Mouse (Mus musculus): Measurements from ENCODE around the gene Pet117.
"Not testable (repeated sequence)": the region's sequence is repeated elsewhere in the genome, so short reads cannot be mapped to it uniquely, and the experiment has no call there.

Pet117 gene

DNA sequence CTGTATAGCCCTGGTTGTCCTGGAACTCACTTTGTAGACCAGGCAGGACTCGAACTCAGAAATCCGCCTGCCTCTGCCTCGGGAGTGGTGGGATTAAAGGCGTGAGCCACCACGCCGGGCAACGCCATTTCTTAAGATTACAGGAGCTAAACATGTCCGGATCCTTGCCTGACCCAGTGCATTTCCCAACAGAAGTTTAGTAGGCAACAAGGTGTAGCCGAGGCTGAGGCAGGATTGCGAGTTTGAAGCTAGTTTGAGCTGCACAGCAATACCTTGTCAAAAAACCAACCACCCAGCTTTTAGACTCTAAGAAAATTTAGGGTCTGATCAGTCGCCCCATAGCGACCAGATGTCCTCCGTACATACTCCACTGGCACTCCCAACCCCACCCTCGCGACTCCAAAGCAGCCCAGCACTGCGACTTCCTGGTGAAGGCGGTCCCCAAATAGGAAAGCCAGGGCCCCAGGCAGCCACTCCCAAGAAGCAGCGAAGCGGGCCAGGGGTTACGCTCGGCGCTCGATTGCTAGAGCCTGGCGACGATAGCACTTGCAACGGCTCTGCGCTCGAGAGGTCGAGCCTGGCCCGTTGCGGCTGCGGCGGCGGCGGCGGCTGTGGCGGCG, at the start of gene Pet117, which contains the start of gene Kat14:
Gene Pet117 (plus strand): TSS at position 597 of the 620 bp plus-strand sequence.
Gene Kat14 (plus strand): TSS at position 584 of the 620 bp plus-strand sequence.
- DNase-seq: peak; percentile 97

DNA sequence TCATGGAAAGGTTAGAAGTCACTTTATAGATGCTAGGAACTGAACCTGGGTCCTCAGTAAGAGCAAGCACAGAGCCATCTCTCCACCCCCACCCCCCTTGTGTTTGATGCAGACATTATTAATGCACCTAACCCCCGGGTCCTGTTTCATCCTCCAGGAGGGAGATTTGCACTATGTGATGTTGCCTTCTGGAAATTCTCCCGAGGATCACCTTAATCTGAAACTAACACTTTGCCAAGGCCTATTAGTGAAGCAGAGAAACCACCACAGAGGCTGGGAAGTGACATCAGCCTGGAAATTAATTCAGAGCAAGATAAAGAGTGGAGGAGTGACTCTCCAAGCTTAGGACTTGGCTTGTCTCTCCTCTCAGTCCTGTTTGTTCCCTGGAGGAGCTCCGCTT, 44.6 kb upstream of the Pet117 start:
- no peak for DNase-seq

DNA sequence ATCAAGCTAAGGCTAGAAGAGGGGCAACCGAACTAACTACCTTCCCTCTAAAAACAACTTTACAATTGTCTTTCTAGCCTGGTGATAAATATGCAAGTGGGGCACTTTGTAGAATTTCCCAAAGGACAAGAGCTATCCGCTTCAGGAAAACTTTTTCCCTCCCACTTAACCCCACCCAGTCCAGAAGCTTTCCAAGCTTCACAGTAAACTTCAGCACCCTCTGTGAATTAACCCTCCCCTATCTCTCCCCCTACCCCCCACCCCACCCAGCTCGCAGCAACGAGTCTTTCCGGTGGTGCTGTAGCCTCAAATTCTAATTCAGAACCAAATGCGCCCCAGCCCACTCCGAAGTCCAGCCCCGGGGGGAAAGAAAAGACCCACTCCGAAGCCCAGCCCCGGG, 39.3 kb upstream of the Pet117 start:
- DNase-seq: no peak

DNA sequence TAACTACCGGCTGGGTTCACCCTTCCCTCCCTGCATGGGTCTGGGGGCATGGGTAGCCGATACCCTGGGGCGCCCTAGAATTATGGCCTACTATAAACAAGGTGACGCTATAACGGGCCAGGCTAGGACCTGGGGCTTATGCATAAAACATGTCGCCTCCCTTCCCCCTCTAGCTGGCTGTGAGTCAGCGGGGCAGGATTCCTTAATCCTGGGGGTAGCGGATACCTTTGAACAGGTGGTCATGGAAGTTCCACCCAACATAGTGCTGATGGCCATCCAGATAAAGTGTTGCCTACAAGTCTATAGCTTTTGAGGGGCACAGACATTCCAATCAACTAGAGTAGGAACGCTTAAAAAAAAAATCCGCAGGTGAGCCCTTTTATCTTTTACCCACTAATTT, 38.9 kb upstream of the Pet117 start:
- DNase-seq: no peak

DNA sequence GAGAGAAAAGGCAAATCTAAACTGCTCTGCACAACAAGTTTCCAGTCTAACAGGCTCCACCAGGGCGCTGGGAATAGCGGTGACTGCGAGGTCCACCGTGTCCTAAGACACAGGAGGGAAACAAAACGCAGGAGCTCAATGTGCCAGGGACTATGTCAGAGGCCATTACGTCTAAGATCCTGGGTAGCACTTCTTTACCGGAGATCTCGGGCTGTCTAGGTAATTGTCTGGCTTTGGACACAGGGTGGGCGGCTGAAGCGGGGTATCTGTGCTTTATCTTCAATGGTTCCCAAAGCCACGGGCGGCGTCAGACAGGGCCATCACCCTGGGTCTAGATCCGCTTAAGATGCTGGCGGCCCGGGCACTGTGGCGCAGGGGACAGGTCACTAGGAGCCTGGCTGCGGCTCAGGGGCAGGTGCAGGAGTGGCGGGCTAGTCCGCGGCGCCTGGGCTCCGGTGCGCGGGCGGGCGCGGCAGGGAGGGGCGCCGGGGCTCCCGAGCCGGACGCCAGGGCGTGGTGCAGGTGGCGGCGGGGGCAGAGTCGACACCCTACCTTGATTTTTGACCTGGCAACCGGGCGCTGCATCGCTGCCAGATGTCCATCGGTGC, 38.3 kb upstream of the Pet117 start:
- no peak for DNase-seq

DNA sequence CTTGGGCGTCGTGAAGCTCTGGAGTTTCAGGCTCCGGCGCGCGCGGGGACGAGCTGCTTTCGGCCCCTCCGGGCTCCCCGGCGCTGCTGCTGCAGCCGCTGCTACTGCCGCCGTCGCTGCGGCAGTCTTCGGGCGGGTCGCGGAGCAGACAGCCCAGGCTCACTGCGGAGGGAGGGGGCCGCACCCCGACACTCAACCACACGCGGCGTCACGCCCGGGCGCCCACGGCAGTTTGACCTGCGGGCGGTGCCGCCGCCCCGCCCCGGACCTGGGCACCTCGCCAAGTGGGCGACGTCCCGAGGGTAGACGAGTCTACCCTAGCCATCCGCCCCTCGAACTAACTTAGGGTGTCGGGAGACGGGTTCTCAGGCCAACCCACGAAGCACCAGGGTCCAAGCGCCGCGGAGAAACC, 37.8 kb upstream of the Pet117 start:
- DNase-seq: peak; percentile 45

DNA sequence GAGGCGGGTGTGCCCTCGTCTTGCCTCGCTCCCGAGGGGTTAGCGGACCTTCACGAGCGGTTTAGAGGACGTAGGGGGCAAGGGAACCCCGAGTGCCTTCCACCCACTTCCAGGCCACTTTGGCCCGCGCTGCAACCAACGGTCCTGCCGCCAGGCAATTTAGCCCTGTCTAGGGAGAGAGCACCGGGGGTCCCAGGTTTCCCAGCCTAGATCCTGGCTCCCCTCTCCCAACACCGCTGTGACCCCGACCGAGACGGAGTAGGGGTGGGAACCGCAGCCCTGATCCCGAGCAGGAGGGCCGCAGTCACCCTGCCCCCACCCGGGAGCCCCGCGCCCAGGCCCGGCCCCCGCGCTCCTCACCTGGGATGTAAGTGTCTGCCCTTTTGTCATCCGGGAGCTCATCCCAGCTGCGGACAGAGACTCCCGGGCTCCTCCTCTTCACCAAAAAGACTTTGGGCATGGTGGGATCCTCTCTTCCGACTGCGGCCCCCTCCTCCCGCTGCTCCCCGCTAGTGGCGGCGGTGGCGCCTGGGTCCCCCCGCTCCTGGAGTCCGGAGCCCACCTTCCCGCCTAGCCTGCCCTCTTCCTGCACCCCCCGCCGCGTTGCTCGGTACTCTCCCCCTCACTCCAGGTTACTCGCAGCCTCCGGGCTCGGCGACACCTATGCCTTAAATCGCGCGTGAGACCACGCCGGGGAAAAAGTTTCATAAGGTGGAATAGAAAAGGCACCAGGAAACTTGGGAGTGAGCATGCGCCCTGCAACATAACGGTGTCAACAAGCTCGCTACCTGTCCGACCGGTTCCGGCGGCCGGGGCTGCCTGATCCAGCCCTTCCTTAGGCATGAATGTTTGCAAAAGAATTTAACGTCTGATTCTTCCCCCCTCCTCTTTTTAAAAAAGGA, 37.1 kb upstream of the Pet117 start, which contains the start of gene Ovol2:
Gene Ovol2 (minus strand): TSS at position 746 of the 902 bp plus-strand sequence.
- DNase-seq: peak; percentile 21

DNA sequence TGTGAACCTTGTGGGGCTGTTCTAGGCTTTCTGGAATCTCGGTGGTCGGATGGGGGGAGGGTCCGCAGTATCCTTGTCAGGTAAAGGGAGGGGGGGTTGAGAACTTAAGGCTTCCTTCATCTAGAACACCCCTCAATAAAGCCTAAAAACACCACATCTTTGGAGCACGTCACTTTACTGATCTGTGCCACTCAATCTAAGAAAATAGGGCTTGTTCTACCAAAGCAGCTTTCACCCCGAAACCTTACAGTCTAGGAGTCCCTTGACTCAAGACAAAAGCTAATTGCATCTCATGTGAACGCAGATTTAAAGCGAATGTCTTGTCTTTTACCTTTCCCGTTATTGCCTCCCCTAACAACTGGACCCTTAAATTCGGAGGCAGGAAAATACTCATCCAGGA, 36.3 kb upstream of the Pet117 start:
- no peak for DNase-seq

DNA sequence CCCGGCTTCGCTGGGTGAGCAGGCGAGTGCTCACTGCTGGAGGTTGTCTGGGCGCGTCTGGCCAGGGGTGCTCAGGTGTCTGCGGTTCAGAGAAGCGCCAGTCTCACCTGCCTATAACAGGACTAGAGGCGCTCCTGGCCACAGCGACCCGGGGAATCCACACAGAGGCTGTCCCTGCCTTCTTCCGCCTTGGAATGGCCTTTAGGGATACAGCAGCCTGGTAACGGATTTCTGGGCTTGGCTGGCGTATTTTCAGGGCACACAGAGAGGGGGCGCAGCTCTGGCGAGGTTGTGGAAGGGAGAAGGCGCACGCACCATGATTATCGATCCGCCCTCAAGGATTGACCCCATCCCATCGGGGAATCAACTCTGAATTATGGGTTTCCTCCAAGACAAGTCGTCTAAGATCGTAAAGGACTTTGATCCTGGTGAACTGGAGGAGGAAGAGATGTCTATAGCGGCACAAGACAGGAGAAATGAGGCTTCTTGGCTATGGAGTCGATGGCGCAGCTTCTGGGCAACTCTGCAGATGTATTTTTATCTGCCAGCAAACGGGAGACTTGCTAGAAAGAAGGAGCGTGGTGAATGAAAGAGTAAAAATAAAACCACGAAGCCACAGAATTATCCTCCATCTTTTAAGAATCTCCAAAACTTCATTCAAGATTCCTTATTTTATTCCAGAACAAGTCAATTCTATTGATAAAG, 35.5 kb upstream of the Pet117 start:
- DNase-seq: no peak

DNA sequence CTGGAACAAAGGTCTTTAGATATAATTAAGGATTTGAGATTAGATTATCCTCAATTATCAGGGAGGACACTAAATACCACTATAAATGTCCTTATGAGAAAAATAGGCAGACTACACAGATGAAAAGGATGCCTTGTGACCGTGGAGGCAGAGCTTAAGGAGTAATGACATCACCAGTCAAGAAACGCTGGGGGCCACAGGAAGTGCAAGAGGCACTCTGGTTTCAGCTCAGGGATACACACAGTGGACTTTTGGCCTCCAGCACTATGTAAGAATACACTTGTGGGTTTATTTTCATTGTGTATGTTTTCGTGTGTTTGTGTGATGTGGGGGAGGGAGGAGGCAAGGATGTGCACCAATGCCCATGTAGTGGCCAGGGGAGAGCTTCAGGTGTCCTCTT, 31.6 kb upstream of the Pet117 start:
- no peak for DNase-seq

DNA sequence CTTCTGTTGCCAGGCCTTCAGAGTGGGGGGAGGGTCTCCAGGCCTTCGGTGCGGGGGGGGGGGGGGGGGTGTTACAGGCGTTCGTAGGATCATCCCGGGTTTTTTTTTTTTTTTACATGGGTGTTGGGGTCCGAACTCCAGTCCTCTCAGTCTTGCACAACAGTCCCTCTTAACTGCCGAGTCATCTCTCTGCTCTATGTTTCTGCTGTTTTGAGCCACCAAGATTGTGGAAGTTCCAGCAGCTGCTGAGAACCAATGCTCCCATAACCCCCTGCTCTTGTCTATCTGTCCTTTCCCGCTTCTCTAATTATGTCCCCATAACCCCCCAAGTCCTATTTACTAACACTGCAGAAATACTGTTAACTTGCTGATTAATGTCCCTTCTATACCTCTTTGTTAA, 31.1 kb upstream of the Pet117 start:
- no peak for DNase-seq

DNA sequence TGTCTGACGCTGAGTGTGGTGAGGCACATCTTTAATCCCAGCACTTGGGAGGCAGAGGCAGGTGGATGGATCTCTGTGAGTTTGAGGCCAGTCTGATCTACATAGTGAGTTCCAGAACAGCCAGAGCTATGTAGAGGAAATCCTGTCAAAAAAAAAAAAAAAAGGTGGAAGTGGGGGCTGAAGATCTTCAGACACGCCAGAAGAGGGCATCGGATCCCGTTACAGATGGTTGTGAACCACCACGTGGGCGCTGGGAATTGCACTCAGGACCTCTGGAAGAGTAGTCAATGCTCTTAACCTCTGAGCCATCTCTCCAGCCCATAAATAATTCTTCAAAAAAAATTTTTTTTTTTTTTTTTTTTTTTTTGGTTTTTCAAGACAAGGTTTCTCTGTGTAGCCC, 30.6 kb upstream of the Pet117 start:
- DNase-seq: not testable (repeated sequence)

DNA sequence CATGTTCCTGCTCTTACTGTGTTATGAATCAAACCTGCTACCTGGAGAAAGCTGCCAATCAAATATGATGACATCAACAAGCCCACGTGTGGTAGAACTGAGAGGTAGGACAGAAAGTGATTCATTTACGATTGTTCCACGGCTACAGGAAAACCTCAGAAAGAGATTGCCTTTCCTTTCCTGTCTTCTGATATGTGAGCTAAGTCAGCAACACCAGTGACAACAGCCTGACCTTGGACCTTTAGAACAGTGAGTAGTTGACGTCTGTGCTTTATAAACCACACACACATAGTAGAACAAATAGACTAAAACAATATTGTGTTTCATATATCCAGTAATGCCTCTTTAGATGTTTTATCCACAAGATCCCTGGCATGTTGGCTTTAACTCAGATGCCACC, 25.6 kb upstream of the Pet117 start:
- no peak for DNase-seq

DNA sequence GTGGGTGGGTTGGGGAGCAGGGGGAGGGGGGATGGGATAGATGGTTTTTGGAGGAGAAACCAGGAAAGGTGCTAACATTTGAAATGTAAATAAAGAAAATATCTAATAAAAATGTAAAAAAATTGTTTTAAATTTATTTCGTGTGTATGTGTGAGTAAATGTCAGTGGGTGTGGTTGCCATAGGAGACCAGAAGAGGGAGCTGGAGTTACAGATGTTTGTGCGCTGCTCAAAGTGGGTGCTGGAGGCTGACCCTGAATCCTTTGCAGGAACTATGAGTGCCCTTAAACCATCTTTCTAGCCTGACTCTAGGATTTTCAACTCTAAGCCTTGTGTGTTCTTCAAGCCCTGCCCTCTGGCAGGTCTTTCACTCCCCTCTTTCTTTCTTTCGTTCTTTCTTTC, 20.3 kb upstream of the Pet117 start:
- DNase-seq: peak; percentile 39

DNA sequence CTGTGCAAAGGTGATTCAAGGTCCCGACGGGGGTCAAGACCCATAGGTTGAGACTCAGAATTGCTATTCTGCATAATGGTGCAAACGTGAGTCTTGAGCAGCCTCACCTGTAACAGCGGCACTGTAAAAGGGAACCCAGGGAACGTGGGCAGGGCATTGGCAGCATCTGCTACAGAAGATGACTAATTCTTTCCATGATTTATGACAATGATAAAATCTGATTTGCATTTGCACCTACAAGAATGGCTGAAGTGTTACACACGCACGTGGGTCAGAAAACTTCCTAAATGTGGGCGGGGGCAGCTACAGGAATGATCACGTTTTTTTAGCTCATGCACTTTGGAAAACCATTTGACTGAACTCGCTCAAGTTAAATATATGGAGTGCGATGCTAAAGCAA, 16.0 kb upstream of the Pet117 start:
- no peak for DNase-seq

DNA sequence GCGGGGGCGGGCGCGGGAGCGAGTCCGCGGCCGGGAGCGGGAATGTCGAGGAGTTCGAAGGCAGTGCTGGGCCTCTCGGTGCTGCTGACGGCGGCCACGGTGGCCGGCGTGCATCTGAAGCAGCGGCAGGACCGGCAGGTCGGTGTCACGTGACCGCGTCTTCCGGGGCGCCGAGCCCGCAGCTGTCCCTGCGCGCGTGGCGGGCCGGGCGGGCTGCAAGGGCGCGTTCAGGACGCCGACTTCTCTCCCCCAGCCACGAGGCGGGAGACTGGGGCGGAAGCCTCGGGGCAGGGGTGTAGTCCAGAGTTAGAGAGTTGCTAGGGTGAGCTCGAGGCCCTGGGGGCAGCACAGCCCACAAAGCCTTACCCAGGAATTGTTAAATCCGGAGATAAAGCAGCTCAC, 225 bp downstream of the Pet117 start:
- DNase-seq: no peak

DNA sequence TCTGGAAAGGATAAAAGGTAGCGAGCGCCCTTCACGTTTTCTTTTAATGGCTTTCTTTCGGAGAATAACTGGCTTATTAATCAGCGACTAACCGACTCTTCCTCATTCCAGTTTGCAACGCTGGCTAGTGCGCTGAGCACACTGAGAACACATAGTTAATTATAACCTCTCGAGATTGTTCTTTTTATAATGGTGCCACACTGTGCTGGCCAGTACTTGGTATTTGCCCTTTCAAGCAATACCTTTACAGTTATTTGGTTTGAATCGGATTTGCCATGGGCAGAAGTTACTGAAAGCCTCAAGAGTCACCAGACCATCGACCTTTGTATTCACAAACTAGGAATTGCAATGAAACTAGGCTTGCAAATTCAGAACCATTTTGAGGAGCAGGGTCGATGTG, 715 bp downstream of the Pet117 start:
- DNase-seq: no peak

DNA sequence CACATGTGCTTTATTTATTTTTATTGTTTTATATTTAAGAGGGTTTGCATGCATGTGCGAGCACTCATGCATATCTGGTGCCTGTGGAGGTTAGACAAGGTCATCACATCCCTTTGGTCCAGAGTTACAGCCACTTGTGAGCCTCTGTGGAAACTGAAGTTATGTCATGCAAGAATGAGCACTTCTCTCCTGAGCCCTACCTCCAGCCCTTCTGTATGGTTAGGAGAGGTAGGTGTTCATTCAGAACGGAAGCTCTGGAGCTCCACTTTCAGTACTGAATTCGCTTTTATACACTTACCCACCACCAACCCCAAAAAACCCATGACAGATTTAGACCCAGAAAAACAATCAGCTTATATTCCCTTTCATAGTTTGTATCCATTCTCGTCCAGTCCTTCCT, 2.8 kb downstream of the Pet117 start:
- no peak for DNase-seq

DNA sequence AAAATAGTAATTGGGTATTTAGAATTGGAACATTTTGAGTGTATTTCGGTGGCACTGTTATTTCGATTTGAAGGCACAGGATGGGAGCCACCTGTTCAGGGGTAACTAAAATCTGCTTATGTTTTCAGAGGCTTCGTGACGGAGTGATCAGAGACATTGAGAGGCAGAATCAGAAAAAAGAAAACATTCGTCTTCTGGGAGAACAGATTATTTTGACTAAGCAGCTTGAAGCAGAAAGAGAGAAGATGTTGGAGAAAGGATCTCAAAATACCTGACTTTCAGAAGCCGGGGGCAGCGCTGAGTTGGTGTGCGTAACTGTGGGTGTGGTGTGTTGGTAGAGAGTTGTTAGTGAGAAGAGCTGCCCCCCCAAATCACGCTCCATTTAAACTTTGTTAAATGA, 4.3 kb downstream of the Pet117 start:
- no peak for DNase-seq

DNA sequence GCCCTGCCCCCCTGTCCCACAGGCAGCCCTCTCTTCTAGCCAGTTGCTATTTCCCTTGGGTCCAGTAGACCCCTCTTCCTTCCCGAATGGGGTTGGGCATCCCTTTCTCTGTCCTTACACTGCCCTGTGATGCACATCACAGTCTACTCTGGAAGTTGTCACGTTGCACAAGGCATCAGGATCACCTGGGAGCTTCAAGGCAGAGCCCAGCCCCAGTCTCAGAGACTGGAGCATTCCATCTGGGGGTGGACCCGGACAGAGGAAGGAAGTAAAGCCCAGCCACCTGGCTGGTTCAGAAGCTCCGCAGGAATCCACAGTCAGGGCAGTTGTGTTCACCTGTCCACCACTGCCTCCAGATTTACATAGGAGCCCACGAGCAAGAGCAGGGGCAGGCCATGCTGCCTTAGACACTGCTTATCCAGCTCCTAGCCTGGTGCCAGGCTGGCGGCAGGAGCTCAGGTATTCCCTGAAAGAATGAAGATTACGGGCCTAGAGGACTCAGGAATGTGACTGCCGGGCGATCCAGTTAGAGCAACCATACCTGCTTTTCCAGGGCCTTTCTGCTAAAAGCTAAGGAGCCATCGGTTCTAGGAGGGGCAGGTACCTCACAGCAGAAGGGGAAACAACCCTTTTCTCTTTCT, 6.4 kb downstream of the Pet117 start:
- DNase-seq: no peak

DNA sequence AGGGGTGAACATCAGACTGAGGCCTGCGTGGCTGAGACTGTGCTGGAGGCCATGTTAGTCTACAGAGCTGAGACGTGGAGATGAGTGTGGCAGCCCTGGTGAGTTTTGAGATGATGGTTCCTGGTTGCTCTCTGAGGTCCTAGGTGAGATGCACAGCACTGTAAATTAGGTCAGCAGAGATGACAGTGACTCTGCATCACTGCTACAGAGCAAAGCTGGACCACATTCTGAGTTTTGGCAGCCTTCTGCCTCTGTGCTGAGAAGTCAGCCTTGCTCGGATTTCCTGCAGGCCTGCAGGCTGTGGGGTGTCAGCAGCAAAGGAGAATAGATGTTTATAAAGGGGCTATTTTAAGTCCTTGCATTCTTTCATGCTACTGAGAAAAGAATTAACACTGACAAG, 12.5 kb downstream of the Pet117 start:
- DNase-seq: no peak

DNA sequence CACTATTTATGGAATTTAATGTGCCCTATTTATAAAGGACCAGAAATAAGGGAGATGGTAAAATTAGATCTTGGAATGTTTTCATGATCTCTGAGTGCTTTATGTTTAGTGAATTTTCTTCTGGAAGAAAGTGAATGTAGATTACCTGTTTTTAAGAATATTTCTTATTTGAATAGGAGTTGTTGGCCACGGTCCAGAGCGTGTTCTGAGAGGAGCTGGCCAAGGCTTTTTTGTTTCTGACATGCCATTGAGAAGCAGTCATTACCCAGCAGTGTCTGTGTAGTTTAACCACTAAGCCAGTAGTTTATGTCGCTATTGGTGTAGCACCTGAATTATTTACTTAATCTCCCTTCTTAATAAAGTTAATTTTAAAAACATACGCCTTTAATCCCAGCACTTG, 12.9 kb downstream of the Pet117 start:
- no peak for DNase-seq

DNA sequence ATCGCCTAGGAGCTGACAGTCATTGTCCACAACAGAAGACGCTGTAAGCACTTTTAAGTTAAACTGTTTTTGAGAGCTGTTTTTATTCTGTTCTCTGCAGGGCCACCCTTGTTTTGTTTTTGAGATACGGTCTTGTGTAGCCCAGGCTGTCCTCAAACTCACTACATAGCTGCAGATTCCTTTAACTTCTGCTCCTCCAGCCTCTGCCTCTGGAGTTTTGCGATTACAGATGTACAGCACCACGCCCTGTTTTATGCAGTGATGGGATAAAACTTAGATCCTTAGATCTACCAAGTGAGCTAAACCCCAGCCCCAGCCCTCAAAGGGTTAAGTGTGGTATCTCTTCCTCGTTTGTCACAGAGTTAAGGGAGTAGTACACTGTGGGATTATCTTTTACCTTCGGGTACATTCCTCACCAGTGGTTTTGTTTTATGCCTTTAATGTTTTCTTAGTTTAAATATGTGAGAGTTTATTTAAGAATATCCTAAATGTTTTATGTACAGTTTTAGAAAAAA, 13.9 kb downstream of the Pet117 start:
- DNase-seq: no peak

Measured in thymus, postnatal 4 days (tissue).